Mouse (Mus musculus) intestine, postnatal 0 days (tissue): ENCODE data around the gene Mmrn1. TPM values are rescaled to one million over a fixed set of nuclear protein-coding genes. Genes with fewer than 3 reads are reported as not detected.
"Not testable (repeated sequence)": the region's sequence is repeated elsewhere in the genome, so short reads cannot be mapped to it uniquely, and the experiment has no call there.

ENCODE experiments used
- ATAC-seq: fragments of 200-750 bp; cut with Nextera tagmentation; 2 replicates; pipeline ENCODE4 v1.8.0; 2017; ENCODE audit warnings: mild to moderate bottlenecking, moderate TSS enrichment, moderate library complexity
- H3K27ac ChIP-seq: fragments of 300-500 bp; sonication (generic); 2 replicates; pipeline ENCODE4 v1.5.1; 2014; ENCODE audit warnings: mild to moderate bottlenecking, low read depth, low read length, moderate library complexity
- H3K27me3 ChIP-seq: fragments of 300-500 bp; sonication (generic); replicated peaks from 2 replicates; pipeline ENCODE4 v1.6.1; 2014; ENCODE audit warnings: low read length, mixed read lengths; ENCODE audit not compliant: control insufficient read depth, insufficient read depth
- H3K36me3 ChIP-seq: fragments of 300-500 bp; sonication (generic); 2 replicates; pipeline ENCODE4 v1.6.1; 2014; ENCODE audit warnings: mild to moderate bottlenecking, moderate library complexity; ENCODE audit not compliant: control insufficient read depth, insufficient read depth
- H3K4me1 ChIP-seq: fragments of 300-500 bp; sonication (generic); replicated peaks from 2 replicates; pipeline ENCODE4 v1.6.1; 2014; ENCODE audit warnings: antibody characterized with exemption, low read length, mixed read lengths; ENCODE audit not compliant: control insufficient read depth, insufficient read depth
- H3K4me2 ChIP-seq: fragments of 300-500 bp; sonication (generic); replicated peaks from 2 replicates; pipeline ENCODE4 v1.6.1; 2014; ENCODE audit warnings: low read depth, mild to moderate bottlenecking, moderate library complexity
- H3K4me3 ChIP-seq: fragments of 300-500 bp; sonication (generic); 2 replicates; pipeline ENCODE4 v1.5.1; 2014; ENCODE audit warnings: low read depth, low read length
- H3K9ac ChIP-seq: fragments of 300-500 bp; sonication (generic); 2 replicates; pipeline ENCODE4 v1.6.1; 2014; ENCODE audit warnings: mild to moderate bottlenecking, low read depth, low read length
- H3K9me3 ChIP-seq: fragments of 300-500 bp; sonication (generic); 2 replicates; pipeline ENCODE4 v1.6.1; 2016; ENCODE audit warnings: mixed run types; ENCODE audit not compliant: control insufficient read depth
- CTCF ChIP-seq: sonication (generic); IDR thresholded peaks from 2 replicates; pipeline ENCODE4 v1.5.1; 2016; ENCODE audit warnings: low read depth, mild to moderate bottlenecking, control low read depth, antibody characterized with exemption, moderate library complexity
- WGBS: fragments of 180-500 bp; shearing (Covaris S2); extraction: QIAGEN DNeasy Blood & Tissue Kit; methylation state at CpG from one replicate; pipeline ENCODE4 v1.1.7; 2014; 5-methylcytosine and 5-hydroxymethylcytosine counted together
- polyA plus RNA-seq: library from polyadenylated mRNA; unstranded; fragments of >200 nt; fragmentation: Nextera tagmentation; extraction: Ambion mirVana; gene quantifications from 2 replicates; pipeline ENCODE4 v1.2.1, GENCODE M21; 2015

Gene Mmrn1
- polyA plus RNA-seq, result 7.2 and 8.3 TPM in 2 replicates

DNA sequence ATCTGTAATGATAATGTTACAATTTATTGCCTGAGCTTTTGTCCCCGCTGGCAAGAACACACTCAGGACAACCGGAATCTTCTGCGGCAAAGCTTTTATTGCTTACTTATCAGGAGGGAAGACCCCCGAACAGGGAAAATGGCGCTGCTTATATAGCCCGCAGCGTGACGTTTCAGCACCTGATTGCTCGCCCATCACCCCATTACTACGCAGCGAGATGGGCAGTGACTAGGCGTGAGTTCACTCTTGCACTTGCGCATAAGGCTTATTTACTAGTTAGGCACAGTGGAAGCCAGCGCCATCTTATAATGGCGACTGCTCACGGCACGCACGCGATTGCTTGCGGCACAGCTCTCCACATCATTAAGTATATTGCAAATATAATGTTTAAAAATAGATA is at the start of gene Mmrn1:
Mmrn1 (plus strand) TSS at position 301 of the 400 bp plus-strand sequence.
- not testable (repeated sequence) for H3K4me1 ChIP-seq, H3K9me3 ChIP-seq, H3K9ac ChIP-seq, H3K4me3 ChIP-seq, H3K36me3 ChIP-seq, H3K4me2 ChIP-seq, H3K27me3 ChIP-seq, ATAC-seq, H3K27ac ChIP-seq
- WGBS, result 94% methylated on average over 20 of the region's 20 CpGs

DNA sequence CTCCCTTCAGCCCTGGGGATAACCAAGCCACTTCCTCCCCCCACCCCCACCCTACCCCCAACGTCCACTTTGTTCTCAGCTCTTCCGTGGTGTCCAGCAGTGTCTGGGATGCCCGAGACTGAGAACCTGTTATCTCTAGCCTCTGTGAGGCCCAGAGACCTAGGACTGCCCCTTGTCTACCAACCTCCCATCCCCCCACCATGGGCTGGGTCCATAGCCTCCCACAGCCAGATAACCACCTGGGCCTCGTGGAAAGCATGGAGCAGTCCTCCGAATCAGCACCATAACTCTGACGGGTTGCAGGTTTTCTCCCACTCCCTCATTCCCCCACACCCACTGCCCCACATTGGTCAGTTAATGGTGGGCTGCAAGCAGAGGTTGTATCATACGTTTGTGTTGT is 44.4 kb upstream of the Mmrn1 start:
- ATAC-seq, result no peak
- H3K4me3 ChIP-seq, result no peak overlapping the region
- no peak overlapping the region for H3K27ac ChIP-seq
- no peaks in the 10 kb centered on the region for H3K4me1 ChIP-seq
- TF ChIP-seq CTCF, result no peak
- H3K36me3 ChIP-seq, result no peaks in the 10 kb centered on the region
- H3K27me3 ChIP-seq, result no peaks in the 10 kb centered on the region
- H3K9me3 ChIP-seq, result no peaks in the 10 kb centered on the region
- 83% methylated on average over 7 of the region's 7 CpGs for WGBS
- H3K9ac ChIP-seq, result no peak overlapping the region
- H3K4me2 ChIP-seq, result no peak overlapping the region

DNA sequence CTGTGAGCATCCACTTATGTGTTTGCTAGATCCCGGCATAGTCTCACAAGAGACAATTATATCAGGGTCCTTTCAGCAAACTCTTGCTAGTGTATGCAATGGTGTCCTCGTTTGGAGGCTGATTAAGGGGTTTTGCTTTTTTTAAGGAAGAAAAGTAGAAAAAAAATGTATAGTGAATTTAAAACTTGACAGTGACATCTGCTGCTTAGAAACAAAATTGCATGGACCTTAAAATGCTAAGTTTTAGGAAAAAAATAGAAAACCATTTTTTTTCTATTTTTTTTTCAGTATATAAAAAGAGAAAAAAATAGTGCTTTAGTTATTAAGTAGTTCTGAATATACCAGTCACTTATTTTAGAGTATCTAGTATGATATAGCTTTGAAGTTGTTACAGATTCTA is 43.2 kb upstream of the Mmrn1 start:
- no peaks in the 10 kb centered on the region for H3K27me3 ChIP-seq
- H3K4me3 ChIP-seq, result no peak overlapping the region
- no peaks in the 10 kb centered on the region for H3K36me3 ChIP-seq
- H3K4me1 ChIP-seq, result no peaks in the 10 kb centered on the region
- no peaks in the 10 kb centered on the region for H3K9me3 ChIP-seq
- ATAC-seq, result no peak
- H3K9ac ChIP-seq, result no peak overlapping the region
- 71% methylated on average over 2 of the region's 2 CpGs for WGBS
- no peak for TF ChIP-seq CTCF
- no peak overlapping the region for H3K27ac ChIP-seq
- H3K4me2 ChIP-seq, result no peak overlapping the region

DNA sequence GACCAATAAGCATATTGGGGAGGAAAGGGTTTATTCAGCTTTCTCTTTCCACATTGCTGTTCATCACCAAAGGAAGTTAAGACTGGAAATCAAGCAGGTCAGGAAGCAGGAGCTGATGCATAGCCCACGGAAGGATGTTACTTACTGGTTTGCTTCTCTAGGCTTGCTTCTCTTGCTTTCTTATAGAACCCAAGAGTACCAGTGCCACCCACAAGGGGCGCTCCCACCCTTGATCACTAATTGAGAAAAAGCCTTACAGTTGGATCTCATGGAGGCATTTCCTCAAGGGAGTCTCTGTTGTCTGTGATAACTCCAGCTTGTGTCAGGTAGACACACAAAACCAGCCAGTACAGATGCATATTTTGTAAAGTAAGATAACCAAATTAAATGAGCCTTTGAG is 17.5 kb upstream of the Mmrn1 start:
- no peaks in the 10 kb centered on the region for H3K36me3 ChIP-seq
- no peak overlapping the region for H3K27ac ChIP-seq
- H3K4me2 ChIP-seq, result no peak overlapping the region
- H3K4me3 ChIP-seq, result no peak overlapping the region
- H3K4me1 ChIP-seq, result no peaks in the 10 kb centered on the region
- 88% methylated on average over 2 of the region's 2 CpGs for WGBS
- no peak for TF ChIP-seq CTCF
- H3K27me3 ChIP-seq, result no peaks in the 10 kb centered on the region
- H3K9me3 ChIP-seq, result no peaks in the 10 kb centered on the region
- ATAC-seq, result no peak
- H3K9ac ChIP-seq, result no peak overlapping the region

DNA sequence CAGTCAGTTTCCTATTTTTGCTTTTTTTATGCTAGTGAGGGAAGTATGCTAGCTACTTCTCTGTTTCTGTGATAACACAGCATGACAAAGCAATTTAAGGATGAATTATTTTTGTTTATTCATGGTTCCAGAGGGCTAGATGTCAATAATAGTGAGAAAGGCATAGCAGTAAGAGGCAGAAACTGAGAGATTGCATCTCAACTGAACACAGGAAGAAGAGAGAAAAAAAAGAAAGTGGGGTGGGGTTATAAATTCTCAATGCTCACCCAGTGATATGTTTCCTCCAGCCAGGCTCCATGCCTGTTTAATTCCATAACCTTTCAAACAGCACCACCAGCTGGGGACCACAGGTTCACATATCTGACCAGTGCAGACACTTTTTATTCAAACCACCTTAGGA is 6.6 kb downstream of the Mmrn1 start:
- Histone ChIP-seq H3K27me3 (no peaks in the 10 kb centered on the region), H3K36me3 (no peaks in the 10 kb centered on the region), H3K9me3 (no peaks in the 10 kb centered on the region), H3K4me1 (no peaks in the 10 kb centered on the region), H3K4me2 (no peak overlapping the region), H3K27ac (no peak overlapping the region), H3K4me3 (no peak overlapping the region), H3K9ac (no peak overlapping the region)
- TF ChIP-seq CTCF, result peak; percentile 56
- no peak for ATAC-seq

DNA sequence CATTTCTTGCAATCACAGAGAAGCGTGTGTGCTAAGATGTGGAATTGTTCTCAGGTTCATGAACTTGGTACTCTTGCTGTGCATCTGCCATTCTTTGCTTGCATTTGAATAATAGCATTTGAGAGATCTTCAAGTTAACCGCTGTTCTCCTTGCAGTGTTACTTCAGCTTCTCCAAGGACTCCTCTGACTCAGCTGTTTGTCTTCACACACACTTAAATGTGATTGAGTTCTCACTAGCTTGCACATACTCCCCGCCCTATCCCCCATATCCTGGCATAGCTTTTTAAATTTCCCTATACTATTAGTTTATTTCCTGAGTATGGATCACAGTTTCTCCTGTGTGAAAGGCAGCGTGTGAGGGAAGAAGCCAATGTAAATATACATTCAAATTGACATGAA is 10.1 kb downstream of the Mmrn1 start:
- H3K9me3 ChIP-seq, result no peaks in the 10 kb centered on the region
- no peak overlapping the region for H3K4me3 ChIP-seq
- WGBS, result 62% methylated on average over 4 of the region's 4 CpGs
- no peak for TF ChIP-seq CTCF
- H3K36me3 ChIP-seq, result no peaks in the 10 kb centered on the region
- H3K27me3 ChIP-seq, result no peaks in the 10 kb centered on the region
- no peak overlapping the region for H3K4me2 ChIP-seq
- H3K4me1 ChIP-seq, result no peaks in the 10 kb centered on the region
- no peak overlapping the region for H3K9ac ChIP-seq
- H3K27ac ChIP-seq, result no peak overlapping the region
- no peak for ATAC-seq

DNA sequence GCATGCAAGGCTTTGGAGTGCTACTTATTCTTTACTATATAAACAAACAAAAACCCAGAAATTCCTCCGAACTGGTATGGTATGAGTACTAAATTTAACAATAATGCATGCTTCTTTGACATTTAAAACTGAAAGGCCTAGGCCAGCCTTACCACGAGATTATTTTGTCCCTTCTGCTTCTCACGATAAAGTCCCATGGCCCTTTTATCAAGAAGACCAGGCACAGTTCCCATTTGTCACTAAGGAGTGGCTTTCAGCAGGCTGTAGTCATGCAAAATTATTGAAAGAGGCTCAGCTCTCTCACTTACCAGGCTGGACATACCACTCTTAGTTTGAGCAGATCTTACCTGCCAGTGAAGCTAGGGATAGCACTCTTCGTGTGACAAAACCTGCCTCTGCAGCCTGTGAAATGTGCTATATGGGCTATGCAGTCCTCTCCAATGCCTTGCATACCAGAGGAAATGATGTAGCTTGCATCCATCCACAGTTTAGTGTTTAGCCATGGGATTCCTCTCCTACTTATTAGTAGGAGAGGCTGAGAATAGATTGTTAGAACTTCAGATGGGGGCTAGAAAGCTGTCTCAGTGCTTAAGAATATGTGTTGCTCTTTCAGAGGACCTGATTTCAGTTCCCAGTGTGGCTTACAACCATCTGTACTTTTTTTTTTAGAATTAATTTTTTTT is 10.8 kb downstream of the Mmrn1 start:
- no peaks in the 10 kb centered on the region for H3K27me3 ChIP-seq
- WGBS, result 65% methylated on average over 4 of the region's 4 CpGs

More for the DNA sequence above, 10.8 kb downstream of the Mmrn1 start:
- Histone ChIP-seq H3K4me3 (no peak overlapping the region), H3K9ac (no peak overlapping the region), H3K27ac (no peak overlapping the region), H3K36me3 (no peaks in the 10 kb centered on the region), H3K4me2 (no peak overlapping the region), H3K4me1 (no peaks in the 10 kb centered on the region), H3K9me3 (no peaks in the 10 kb centered on the region)
- TF ChIP-seq CTCF, result no peak
- ATAC-seq, result no peak
